ENCODE assay signal across 7 mouse cellular contexts in genomic region chr17:35897644-35898573, GRCm38 (mm10). TPM values are rescaled to one million over a fixed set of nuclear protein-coding genes. Genes with fewer than 3 reads are reported as not detected.
DNase-seq lines count a peak whose midpoint lies in the region; ATAC-seq and TF ChIP-seq lines count a peak whose summit lies in the region.

No protein-coding gene starts in this region.

- no peaks in the 10 kb centered on the region for H3K27me3 ChIP-seq in thymus, adult 2 months (ENCODE audit: control insufficient read depth, insufficient read depth, low read length)
- H3K27me3 ChIP-seq in hindbrain, postnatal 0 days (ENCODE audit: insufficient read depth, low read length) = no peaks in the 10 kb centered on the region

- H3K9ac ChIP-seq in hindbrain, postnatal 0 days (replicated peaks; ENCODE audit: low read length) = peak overlapping the region; percentile 88

- H3K27ac ChIP-seq in thymus, adult 2 months (ENCODE audit: control insufficient read depth, insufficient read depth, low read length) = peak overlapping the region; percentile 62
- peak overlapping the region; percentile 66 for H3K27ac ChIP-seq in cortical plate, adult 2 months (ENCODE audit: insufficient read depth, low read length)
- H3K27ac ChIP-seq in hindbrain, postnatal 0 days = peak overlapping the region; percentile 89

- TF ChIP-seq POLR2A in thymus, adult 2 months (IDR thresholded peaks at IDR 0.05; ENCODE audit: control insufficient read depth, extremely low read depth, insufficient read depth, low read length, poor library complexity) = no peak
- no peak for TF ChIP-seq POLR2A in cortical plate, adult 2 months (IDR thresholded peaks at IDR 0.05; ENCODE audit: extremely low read depth, insufficient read depth, low read length)

- no peak for TF ChIP-seq CTCF in thymus, adult 2 months (IDR thresholded peaks at IDR 0.05; ENCODE audit: borderline replicate concordance, control insufficient read depth, extremely low read depth, insufficient read depth, low read length, poor library complexity)
- TF ChIP-seq CTCF in cortical plate, adult 2 months (IDR thresholded peaks at IDR 0.05; ENCODE audit: extremely low read depth, insufficient read depth, low read length) = no peak
- no peak for TF ChIP-seq CTCF in hindbrain, postnatal 0 days (IDR thresholded peaks at IDR 0.05; ENCODE audit: low read depth)

- peak; percentile 49 for ATAC-seq in hindbrain, postnatal 0 days
- peak; percentile 21 for ATAC-seq in megakaryocyte progenitor cell, adult 5-6 weeks (replicated peaks; ENCODE audit: poor library complexity)

- peaks cover 16% of the 10 kb centered on the region for H3K4me1 ChIP-seq in thymus, adult 2 months (replicated peaks; ENCODE audit: control insufficient read depth, insufficient read depth, low read length)
- peaks cover 2% of the 10 kb centered on the region; the same call in 1 of the 2 replicates for H3K4me1 ChIP-seq in cortical plate, adult 2 months (ENCODE audit: control insufficient read depth, insufficient read depth, low read length)
- peaks cover 6% of the 10 kb centered on the region; the same call in 1 of the 2 replicates for H3K4me1 ChIP-seq in hindbrain, postnatal 0 days (ENCODE audit: insufficient read depth, low read length)

- no peaks in the 10 kb centered on the region for H3K9me3 ChIP-seq in hindbrain, postnatal 0 days (ENCODE audit: low read length)

- peak overlapping the region; percentile 100 for H3K4me2 ChIP-seq in hindbrain, postnatal 0 days (ENCODE audit: low read depth, low read length)

- DNase-seq in thymus, adult 2 months = no peak
- no peak for DNase-seq in thymus, adult 18-20 months
- DNase-seq in hindbrain, postnatal 0 days (ENCODE audit: low spot score) = no peak
- no peak for DNase-seq in spleen, postnatal 14 days (ENCODE audit: low spot score in 2 of 2)
- no peak for DNase-seq in spleen, adult 18-20 months

- 0 out of 2 replicates have a peak overlapping the region, but pooled peaks have one; percentile 2 for H3K4me3 ChIP-seq in thymus, adult 2 months (ENCODE audit: control insufficient read depth, insufficient read depth, low read length)
- peak overlapping the region; percentile 78 for H3K4me3 ChIP-seq in cortical plate, adult 2 months (ENCODE audit: insufficient read depth, low read length)
- peak overlapping the region; percentile 79 for H3K4me3 ChIP-seq in hindbrain, postnatal 0 days (ENCODE audit: low read length)

- 28% methylated on average over 23 of the region's 23 CpGs for WGBS in thymus, adult 2 months
- WGBS in hindbrain, postnatal 0 days = 46% methylated on average over 23 of the region's 23 CpGs

- peaks cover 6% of the 10 kb centered on the region for H3K36me3 ChIP-seq in thymus, adult 2 months (ENCODE audit: control insufficient read depth, insufficient read depth, low read length)
- H3K36me3 ChIP-seq in hindbrain, postnatal 0 days (ENCODE audit: insufficient read depth, low read length) = peaks cover 17% of the 10 kb centered on the region

RNA-seq across cellular contexts. Expression of gene 2310061I04Rik, which starts 0.7 kb away (rescaled TPM):
- polyA plus RNA-seq in thymus, adult 2 months (2012; rRNA removed) = 73.4 and 86.8 TPM in 2 replicates
- polyA plus RNA-seq in cortical plate, adult 2 months (2012; rRNA removed) = 103 TPM in 2 replicates
- 39.8 and 49.2 TPM in 2 replicates for total RNA-seq in hindbrain, postnatal 0 days (2014; rRNA removed)
- polyA plus RNA-seq in hindbrain, postnatal 0 days (2015; fragmentation: Nextera tagmentation; extraction: Ambion mirVana) = 69.0 and 74.3 TPM in 2 replicates
- total RNA-seq in megakaryocyte progenitor cell, adult 5-6 weeks (2015) = 38.8 and 51.8 TPM in 2 replicates
- total RNA-seq in megakaryocyte progenitor cell, adult 5-6 weeks (2017) = 4.5 and 7.5 TPM in 2 replicates

RNA-seq across cellular contexts. Expression of gene Atat1, which starts 12.0 kb away (rescaled TPM):
- 63.9 and 64.9 TPM in 2 replicates for polyA plus RNA-seq in thymus, adult 2 months (2012; rRNA removed)
- polyA plus RNA-seq in cortical plate, adult 2 months (2012; rRNA removed) = 92.6 and 96.8 TPM in 2 replicates
- 163 and 169 TPM in 2 replicates for total RNA-seq in hindbrain, postnatal 0 days (2014; rRNA removed)
- 222 and 225 TPM in 2 replicates for polyA plus RNA-seq in hindbrain, postnatal 0 days (2015; fragmentation: Nextera tagmentation; extraction: Ambion mirVana)
- 6.0 and 8.8 TPM in 2 replicates for total RNA-seq in megakaryocyte progenitor cell, adult 5-6 weeks (2015)
- 4.6 and 10.7 TPM in 2 replicates for total RNA-seq in megakaryocyte progenitor cell, adult 5-6 weeks (2017)

RNA-seq across cellular contexts. Expression of gene Mrps18b, which starts 18.3 kb away (rescaled TPM):
- polyA plus RNA-seq in thymus, adult 2 months (2012; rRNA removed) = 67.6 and 69.7 TPM in 2 replicates
- polyA plus RNA-seq in cortical plate, adult 2 months (2012; rRNA removed) = 64.3 and 65.7 TPM in 2 replicates
- 42.9 and 45.9 TPM in 2 replicates for total RNA-seq in hindbrain, postnatal 0 days (2014; rRNA removed)
- polyA plus RNA-seq in hindbrain, postnatal 0 days (2015; fragmentation: Nextera tagmentation; extraction: Ambion mirVana) = 66.6 and 72.2 TPM in 2 replicates
- total RNA-seq in megakaryocyte progenitor cell, adult 5-6 weeks (2015) = 96.2 and 142 TPM in 2 replicates
- total RNA-seq in megakaryocyte progenitor cell, adult 5-6 weeks (2017) = 68.3 and 76.4 TPM in 2 replicates

RNA-seq across cellular contexts. Expression of gene Dhx16, which starts 18.3 kb away (rescaled TPM):
- 174 and 182 TPM in 2 replicates for polyA plus RNA-seq in thymus, adult 2 months (2012; rRNA removed)
- 42.6 and 44.1 TPM in 2 replicates for polyA plus RNA-seq in cortical plate, adult 2 months (2012; rRNA removed)
- 31.3 and 33.2 TPM in 2 replicates for total RNA-seq in hindbrain, postnatal 0 days (2014; rRNA removed)
- polyA plus RNA-seq in hindbrain, postnatal 0 days (2015; fragmentation: Nextera tagmentation; extraction: Ambion mirVana) = 22.9 and 23.1 TPM in 2 replicates
- 100 and 110 TPM in 2 replicates for total RNA-seq in megakaryocyte progenitor cell, adult 5-6 weeks (2015)
- 78.2 and 82.0 TPM in 2 replicates for total RNA-seq in megakaryocyte progenitor cell, adult 5-6 weeks (2017)

RNA-seq across cellular contexts. Expression of gene Ppp1r10, which starts 18.3 kb away (rescaled TPM):
- 63.0 and 65.6 TPM in 2 replicates for polyA plus RNA-seq in thymus, adult 2 months (2012; rRNA removed)
- polyA plus RNA-seq in cortical plate, adult 2 months (2012; rRNA removed) = 39.6 TPM in 2 replicates
- 37.5 and 44.0 TPM in 2 replicates for total RNA-seq in hindbrain, postnatal 0 days (2014; rRNA removed)
- polyA plus RNA-seq in hindbrain, postnatal 0 days (2015; fragmentation: Nextera tagmentation; extraction: Ambion mirVana) = 20.3 and 22.5 TPM in 2 replicates
- 75.7 and 80.1 TPM in 2 replicates for total RNA-seq in megakaryocyte progenitor cell, adult 5-6 weeks (2015)
- total RNA-seq in megakaryocyte progenitor cell, adult 5-6 weeks (2017) = 121 and 126 TPM in 2 replicates

Comparison
In these comparisons a context has a peak if more than half of its experiments do, and no peak if none do; other contexts are left out.
1. H3K4me3 ChIP-seq: peak in every context shown above with its lines; median percentile 79 in hindbrain, postnatal 0 days; 78 in cortical plate, adult 2 months; 2 in thymus, adult 2 months.